Mouse (Mus musculus) heart, postnatal 25 days (tissue): ENCODE measurements around the gene Ankrd13a. TPM values are rescaled to one million over a fixed set of nuclear protein-coding genes. Genes with fewer than 3 reads are reported as not detected.

ENCODE experiments used
- DNase-seq: peaks from one replicate; pipeline ENCODE4 v3.0.0; 2022; ENCODE audit warnings: low spot score
- intact Hi-C: fragments of 180-260 bp; cut with DNase I; formaldehyde crosslinking; loops from one replicate; pipeline ENCODE4 v1.15.1; 2025
- total RNA-seq, 2 experiments: library from RNA; stranded (reverse); gene quantifications; 2 replicates each; pipeline ENCODE4 v1.2.3; 2021

Ankrd13a gene
- total RNA-seq = 10 to 100 TPM; 31.3 to 35.2 TPM

DNA sequence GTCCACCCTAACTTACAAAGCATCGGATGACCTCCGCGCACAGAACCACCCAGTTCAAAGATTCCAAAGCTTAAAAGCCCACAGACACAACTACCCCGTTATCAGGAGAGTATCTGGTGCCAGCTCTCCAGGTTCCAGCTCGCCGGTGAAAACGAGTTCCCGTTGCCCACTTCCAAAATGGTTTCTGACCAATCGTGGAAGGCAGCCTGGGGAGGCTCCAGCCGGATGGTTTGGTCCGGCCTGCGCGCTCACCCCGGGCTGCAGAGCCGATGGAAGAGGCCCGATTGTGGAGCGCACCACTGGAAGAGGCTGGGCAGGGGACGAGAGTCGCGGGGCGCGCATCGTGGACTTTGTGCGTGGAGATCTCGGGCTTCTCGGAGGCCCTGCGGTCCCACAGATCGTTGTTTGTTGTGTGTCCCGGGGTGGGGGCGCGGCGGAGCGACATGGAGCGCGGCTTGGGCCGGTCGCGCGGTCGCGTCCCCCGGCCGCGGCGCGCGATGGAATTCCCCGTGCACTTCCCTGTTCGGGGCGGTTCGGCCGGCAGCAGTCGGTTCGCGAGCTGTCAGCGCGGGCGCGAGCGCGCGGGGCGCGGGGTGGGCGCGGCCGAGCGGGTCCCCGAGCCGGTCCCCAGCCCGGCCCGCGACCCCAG is at the start of gene Ankrd13a:
TSS of gene Ankrd13a (plus strand) at position 275 of the 649 bp plus-strand sequence.
- DNase-seq = peak; percentile 87
- intact Hi-C loops = loop anchor here (2.0 kb wide), 1 partner anchor 32 kb away; no protein-coding TSS in a partner anchor

DNA sequence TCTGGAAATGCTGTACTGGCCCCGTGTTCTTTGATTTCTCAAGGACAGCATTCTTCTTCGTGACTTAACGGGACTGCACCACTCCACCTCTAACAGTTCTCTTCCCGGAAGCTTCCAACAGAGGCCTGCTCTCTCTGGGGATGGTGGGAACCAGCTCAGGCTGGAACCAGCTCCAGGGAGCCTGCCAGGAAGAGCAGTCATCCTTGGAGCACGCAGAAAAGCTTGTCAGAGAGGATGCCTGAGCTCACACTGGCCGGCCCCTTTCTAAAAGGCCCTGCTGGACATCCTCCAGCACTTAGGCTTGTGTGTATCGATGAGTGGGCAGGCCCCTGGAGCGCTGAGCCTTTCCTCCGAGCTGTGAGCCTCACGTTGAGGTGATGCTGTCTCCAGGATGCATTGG is 46.3 kb upstream of the Ankrd13a start:
- peak; percentile 34 for DNase-seq
- intact Hi-C loops = no loop called here

DNA sequence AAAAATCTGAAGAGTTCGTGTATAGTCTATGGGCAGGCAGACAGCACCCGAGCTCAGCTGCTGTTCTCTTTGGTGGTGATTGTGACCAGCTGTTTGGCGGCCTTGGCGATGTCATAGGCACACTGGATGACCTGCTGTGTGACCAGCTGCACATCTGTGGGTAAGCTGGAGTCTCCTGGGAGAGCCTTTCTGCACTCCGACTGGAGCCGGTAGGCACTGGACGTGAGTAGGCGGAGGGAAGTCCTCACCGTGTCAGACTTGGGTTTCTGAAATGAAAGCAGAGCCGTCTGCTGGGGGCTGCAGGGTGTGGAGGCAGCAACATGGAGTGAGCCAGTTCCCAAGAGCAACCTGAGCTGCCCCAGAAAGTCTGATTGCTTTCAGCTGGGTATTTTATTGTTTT is 44.3 kb upstream of the Ankrd13a start:
- intact Hi-C loops = no loop called here
- DNase-seq = peak; percentile 27

DNA sequence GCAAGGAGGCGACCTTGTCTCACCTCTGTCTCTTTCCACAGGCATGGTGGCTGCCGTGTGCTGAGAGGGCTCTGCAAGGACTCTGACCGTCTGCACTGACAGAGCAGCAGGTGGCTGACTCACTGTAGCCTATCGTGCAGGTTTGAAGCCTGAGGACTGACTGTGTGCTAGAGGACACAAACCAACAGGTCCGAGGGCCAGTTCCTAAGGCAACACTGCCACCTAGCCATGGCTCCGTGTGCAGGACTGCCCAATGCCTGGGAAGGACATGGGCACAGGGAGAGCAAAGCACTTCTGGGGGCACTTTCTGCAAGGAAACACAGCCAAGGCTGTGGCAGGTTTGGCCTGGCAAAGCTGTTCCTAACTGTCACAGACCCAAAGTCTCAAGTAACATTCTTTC is 43.0 kb upstream of the Ankrd13a start:
- intact Hi-C loops = no loop called here
- no peak for DNase-seq

DNA sequence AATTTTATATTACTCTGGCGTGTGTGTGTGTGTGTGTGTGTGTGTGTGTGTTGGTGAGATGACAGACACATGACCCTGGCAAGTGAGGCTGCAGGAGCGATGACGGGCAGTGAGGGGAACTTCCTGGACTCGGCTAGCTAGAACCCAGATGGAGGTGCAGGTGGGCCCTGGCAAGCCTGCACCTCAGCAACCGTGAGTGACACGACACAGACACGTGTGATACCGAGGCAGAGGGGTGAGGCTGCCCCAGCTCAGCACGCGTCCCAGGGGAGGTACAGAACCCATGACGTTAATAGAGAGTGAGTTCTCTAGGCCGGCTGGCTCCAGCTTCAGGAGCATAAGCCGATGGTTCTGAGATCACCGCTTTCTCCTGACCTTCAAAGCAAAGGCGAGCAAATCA is 42.5 kb upstream of the Ankrd13a start:
- intact Hi-C loops = no loop called here
- DNase-seq = no peak

DNA sequence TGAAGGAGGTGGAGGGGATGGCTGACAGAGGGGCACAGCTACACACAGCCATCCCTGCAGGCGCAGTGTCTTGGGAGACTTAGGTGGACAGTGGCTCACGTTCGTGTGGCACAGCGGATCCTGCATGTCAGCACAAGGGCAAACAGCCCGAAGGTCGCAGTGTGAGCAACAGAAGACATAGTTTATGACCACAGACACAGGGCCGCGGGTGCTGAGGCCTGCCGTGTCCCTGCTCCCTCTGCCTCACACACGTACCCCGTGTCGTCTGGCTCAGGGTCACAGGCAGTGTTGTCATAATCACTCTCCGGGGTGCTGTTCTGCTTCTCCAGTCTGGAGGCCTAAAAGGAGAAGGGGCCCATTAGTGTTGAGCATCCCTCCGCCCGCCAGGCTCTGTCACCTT is 40.9 kb upstream of the Ankrd13a start:
- DNase-seq = no peak
- intact Hi-C loops = no loop called here

DNA sequence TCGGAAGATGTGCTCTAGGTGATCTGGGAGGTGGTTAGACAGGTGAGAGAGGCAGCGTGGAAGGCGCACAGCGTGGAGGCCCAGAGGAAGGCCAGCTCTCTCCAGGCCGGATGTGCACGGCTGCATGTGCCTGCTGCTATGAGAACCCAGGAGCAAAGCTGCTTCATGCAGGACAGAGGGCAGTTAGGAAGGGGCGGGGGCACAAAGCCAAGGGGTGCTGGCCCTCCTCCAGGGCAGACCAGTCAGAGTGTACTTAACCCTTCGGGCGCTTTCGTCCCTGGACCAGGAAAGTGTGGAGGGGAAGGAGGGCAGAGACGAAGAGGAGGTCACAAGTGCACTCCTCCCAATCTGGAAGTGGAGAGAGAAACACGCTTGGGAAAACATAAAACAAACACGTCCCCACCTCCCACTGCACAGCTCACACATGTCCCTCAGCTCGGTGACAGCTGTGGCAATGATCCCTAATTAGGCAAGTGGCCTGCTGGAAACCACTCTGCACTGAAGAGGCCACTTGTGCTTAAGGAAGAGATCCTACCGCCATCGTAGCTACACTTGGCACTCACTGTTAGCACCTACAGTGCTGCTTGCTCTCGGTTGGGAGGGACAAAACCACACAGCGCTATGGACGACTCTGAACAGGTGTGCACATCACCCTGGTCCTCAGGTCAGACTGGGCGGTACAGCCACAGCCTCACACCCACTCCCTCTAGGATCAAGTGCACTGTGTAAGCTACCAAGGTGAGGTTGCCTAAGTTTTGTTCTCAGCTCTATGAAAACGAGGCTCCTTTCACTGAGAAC is 37.2 kb upstream of the Ankrd13a start:
- no peak for DNase-seq
- intact Hi-C loops = loop anchor here (2.0 kb wide), 1 partner anchor 28 kb away; no protein-coding TSS in a partner anchor

DNA sequence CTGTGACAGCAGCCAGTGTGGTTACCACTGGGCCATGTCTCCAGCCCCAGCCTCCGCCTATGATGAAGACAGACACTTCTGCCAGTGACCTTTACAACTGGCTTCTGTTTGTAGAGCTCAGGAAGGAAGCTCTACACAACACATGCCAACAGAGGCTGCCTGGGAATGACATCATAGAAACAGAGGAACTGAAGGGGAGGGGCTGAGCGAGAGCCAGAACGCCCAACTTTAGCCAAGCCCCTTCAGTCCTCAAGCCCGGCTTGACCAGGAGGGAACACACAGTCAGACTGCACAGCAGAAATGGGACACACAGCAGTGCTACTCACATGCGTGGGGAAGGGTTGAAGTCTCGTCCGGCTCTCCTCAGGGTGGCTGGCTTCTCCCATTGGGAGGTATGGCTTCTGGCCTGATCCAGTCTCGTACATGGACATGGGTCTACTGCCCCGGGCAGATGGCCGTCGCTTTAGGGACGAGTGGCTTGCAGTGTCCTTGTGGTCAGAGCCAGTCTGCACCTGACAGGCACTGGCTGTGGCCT is 35.7 kb upstream of the Ankrd13a start:
- intact Hi-C loops = no loop called here
- DNase-seq = peak; percentile 69

DNA sequence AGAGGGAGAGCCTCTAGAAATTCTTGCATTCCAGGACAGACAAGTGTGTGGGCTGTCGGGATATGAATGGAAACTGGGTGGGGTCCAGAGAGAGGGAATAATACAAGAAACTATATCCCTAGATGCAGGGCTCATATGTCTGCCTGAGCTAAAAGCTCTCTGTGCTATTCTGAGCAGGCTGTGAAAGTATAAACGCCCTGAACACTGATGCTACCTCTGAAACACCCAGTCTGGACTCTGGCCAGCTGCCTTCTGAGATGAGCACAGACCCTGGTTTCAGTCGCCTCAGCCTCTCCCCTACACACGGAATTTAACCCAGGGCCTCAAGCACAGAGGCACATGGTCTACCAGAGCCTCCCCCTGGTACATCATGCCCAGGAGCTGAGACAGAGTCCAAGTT is 33.9 kb upstream of the Ankrd13a start:
- intact Hi-C loops = no loop called here
- no peak for DNase-seq

DNA sequence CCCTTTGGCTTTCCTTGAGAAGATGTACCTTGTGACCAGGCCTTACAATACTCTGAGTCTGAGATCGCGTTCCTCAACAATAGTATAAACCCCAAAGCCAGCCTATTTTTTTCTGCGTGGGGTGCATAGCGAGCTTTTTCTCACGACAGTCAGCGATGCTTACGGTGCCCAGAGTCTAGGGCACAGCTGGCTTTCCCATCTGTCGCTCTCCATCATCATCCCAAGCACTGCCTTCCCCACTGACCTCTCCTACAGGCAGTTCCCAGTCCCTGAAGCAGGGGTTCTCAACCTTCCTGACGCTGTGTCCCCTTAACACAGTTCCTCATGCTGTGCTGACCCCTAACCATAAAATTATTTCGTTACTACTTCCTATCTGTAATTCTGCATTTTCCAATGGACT is 31.9 kb upstream of the Ankrd13a start:
- intact Hi-C loops = loop anchor here (2.0 kb wide), 1 partner anchor 36 kb away; the partner anchor contains the start of gene Tchp
- no peak for DNase-seq

DNA sequence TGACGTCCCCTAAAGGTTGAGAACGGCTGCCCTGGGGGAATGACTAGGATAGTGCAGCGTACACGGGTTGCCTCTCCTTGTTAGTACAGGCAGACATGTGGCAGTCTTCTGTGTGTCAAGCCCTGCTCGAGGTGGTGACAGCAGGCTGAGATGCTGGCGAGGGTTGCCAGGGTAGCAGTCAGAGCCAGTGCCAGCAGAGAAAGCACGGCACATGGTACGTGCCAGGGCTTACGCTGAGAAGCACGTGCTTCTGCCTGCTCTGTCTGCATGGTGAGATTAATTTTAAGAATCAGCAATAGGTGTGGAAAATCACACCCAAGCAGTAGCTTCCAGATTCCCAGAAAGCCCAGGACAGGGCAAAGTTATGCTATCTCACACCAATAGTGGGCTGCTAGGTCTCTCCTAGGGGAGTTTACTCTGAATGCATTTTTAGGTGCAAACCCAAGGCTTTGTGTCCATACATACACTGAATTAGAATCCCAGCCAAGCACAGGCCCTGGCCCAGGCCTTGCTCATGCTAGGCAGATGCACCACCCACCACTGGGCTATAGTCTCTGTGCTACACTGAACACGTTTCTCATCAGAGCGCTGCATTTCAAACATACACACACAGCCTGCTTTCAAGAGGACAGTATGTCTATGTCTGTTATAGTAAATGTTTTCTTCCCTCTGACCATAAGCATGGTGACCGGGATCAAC is 31.3 kb upstream of the Ankrd13a start:
- DNase-seq = peak; percentile 43
- intact Hi-C loops = loop anchor here (2.0 kb wide), 1 partner anchor 36 kb away; the partner anchor contains the start of gene Tchp

DNA sequence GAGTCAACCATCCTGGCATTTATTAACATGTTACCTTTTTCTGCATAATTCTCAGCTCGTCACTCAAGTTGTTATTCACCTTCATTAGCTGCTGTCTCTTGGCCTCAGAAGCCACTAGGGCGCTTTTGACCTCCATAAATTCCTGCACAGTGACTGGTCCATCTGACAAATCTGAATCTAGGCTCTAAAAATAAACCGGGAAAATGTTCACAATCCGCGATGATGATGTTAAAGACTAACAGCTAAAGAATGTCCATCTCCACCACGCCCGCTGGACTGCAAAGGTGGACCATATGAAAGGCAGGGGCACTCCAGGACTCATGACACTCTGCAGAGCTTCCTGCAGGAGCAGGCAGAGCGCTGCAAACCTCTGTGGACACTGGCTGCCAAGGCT is 30.8 kb upstream of the Ankrd13a start:
- intact Hi-C loops = loop anchor here (2.0 kb wide), 1 partner anchor 37 kb away; the partner anchor contains the start of gene Tchp
- no peak for DNase-seq

DNA sequence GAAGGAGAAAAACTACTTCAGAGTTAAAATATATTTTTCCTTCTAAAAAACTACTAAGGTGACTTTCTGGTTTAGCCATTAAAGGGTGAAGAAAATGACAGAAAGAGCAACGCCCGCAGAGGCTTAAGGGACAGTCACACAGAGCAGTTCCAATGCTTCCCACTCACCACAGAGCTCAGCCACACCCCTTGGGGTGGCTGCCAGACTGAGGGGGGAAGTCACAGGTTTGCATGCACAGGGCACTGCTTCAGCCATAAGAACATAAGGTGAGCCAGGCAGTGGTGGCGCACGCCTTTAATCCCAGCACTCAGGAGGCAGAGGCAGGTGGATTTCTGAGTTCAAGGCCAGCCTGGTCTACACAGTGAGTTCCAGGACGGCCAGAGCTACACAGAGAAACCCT is 28.9 kb upstream of the Ankrd13a start:
- DNase-seq = no peak
- intact Hi-C loops = no loop called here

DNA sequence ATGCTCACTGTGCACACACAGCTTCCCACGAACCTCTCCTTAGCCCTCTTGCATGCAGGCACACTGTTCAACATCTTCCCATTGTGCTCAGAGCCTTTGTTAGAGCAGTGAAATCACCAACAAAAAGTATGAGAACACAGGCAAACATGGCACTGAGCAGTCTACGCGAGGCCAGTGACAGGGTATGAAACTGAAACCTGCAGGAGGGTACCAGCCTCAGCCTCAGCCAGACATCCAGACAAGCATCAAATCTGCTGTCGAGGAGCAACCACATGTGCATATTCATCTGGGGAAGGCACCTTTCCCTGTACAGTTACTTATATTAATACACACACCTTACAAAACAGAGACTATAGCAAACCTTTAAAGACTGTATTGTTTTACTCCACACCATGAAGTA is 27.6 kb upstream of the Ankrd13a start:
- intact Hi-C loops = no loop called here
- DNase-seq = no peak

DNA sequence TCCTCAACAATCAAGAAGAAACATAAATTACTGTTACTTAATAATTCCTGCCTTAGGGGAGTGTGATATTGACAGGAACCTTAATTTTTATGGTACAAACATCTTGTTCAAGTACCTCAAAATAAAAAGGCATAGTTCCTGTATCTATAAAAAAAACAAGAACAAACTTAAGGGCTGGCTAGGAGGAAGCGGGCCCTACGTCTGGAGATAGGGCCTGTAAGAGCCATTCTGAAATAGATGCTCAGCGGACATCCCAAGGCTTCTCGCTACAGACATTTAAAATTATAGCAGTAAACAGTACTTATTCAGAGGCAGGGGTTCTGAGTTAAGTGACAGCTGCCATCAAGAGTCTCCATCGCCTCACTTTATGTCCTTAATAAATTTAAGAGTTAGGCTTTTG is 27.0 kb upstream of the Ankrd13a start:
- intact Hi-C loops = no loop called here
- DNase-seq = no peak

DNA sequence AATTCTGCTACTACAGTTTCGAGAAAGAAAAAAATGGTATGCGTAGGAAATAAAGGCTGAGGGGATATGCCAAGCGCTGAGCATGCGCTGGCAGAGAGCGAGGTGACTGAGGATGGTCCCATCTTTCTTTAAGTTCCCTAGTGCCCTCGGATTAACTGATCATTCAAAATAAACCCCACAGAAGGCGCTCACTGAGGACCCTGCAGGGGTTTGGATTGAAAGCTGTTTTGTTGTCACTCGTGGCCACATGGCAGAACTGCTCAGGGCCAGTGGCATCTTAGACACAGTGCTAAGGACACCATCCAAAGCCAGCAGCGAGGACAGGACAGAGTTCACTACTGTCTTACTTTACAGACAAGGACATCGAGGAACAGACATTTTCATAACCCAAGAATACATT is 24.2 kb upstream of the Ankrd13a start:
- intact Hi-C loops = no loop called here
- no peak for DNase-seq

DNA sequence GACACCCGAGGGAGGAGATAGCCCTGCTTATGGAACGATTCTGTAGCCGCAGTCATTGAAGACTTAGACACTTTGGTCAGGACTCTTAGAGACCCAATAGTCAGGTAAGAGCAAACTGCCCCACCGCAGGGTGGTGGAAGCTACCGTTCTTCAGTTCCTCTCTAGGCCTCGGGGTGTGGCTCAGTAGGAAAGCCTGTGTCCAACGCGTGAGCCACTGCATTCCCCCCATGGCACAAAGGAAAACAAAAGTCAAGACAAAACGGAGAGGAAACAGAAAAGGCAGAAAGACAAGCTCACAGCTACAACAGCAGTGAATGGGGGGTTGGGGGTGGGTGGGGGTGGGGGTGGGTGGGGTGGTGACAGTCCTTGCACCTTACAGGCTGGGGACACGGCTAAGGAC is 22.1 kb upstream of the Ankrd13a start:
- intact Hi-C loops = no loop called here

DNA sequence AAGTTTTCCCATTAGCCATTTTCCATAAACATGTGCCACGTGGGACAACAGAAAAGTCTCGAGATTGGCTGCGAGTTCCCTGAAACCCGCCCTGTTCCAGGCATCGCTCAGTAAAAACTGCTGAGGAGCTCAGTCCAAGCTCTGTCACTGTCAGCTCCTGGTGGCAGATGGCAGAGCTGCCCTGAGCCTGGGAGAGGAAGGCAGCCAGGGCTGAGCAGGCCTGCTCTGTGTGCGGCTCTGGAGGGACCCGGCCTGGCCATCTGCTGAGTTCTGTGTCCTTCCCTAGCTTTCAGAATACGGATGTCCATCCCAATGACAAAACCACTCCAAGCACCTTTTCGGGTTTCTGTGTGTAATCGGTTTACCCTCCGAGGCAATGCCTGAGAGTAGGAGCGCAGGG is 21.1 kb upstream of the Ankrd13a start:
- intact Hi-C loops = no loop called here
- DNase-seq = no peak

More for the DNA sequence above, 22.1 kb upstream of the Ankrd13a start:
- no peak for DNase-seq

DNA sequence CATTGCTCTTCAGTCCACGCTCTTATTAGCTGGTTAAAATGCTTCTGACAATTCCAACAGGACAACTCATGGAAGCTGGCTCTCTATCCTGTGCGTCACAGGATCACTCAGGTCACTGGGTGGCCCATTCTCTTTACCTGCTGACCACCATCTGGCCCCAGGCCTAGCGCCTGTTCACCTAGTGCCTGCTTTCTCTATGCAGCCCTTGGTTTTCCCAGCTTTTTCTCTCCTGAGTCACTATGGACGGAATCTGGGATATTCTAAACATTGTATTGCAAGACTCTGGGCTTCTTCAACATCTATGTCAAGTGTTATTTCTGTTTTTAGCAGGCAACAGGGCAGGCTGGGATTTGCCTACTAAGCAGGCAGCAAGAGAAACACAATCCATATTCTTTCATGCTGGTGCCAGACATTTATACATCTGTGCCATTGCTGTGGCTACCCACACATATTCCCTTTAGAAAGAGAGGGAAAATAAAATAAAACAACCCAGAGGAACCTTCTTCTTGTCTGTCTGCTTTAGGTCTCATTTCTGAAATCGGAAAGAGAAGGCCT is 14.9 kb upstream of the Ankrd13a start:
- DNase-seq = no peak
- intact Hi-C loops = no loop called here

DNA sequence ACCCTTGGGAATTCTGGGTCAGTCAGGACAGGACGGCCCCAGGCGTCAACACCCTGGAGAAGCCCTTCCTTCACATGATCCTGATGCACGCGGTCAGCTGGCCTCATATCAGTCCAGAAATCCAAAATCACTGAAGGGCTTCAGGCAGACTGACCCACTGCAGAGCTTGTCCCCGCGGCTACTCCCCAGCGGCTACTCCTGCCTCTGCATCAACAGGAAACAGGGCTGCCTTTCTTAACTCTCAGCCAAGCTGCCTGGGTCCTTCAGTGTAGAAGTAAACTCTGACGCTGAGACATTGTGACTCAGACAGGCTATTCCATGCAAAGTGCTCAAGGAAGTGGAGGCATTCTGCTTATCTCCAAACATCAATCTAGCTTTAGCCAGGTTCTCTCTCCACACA is 12.5 kb upstream of the Ankrd13a start:
- DNase-seq = no peak
- intact Hi-C loops = no loop called here
